Mouse (Mus musculus): Measurements from ENCODE around the gene 4921539E11Rik.

Gene 4921539E11Rik

DNA sequence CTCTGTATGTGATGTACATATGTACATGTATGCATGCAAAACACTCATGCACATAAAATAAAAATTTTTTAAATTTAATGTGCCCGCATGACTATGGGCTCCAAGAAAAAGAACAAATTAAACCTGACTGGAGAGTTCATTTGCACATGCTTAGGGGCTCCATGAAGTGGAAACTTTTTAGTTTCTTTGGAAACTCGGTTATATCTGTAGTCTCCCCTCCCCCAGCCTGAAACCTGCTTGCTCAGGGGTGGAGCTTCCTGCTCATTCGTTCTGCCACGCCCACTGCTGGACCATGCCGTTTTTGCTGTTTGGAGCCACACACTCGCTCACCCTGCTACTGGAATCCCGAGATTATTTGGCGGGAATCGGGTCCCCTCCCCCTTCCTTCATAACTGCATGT lies 67.8 kb downstream of the 4921539E11Rik start:
- no peak for DNase-seq

DNA sequence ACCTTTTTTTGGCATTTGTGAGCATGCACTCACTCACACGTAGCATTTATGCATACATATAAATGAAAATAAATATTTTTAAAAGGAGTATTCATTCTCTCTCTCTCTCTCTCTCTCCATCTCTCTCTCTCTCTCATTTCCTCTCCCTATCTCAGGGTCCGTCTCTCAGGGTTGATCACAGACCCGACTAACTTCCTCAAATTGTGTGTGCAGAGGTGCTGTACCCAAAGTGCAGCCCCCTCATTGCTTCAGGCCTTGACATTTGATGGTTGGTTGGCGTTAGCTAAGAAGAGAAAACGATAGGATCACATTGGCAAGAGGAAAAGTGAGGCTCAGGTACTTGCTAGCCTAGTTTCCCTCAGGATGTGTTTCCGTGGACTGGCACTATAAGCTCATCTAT lies 68.9 kb downstream of the 4921539E11Rik start:
- no peak for DNase-seq

DNA sequence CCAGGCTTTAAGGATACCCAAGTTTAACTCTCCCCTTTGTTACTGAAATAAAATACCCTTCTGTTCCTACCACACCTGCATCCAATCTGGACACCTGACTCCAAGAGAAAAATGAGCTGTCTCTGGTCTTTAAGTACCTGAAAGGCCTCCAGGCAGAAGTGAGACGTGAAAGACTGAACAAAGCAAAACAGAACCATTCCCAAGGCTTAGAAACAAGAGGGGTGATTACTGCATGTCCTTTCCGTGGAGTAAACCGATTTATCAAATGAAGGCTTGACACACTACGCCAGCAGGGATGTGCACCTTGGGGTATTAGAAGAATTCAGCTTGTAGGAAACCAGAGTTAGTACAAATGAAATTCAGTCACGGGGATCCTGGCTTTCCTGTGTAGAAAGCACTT lies 71.7 kb downstream of the 4921539E11Rik start:
- DNase-seq, result no peak

- peak; percentile 83 to 86 for DNase-seq
Observed at GRCm38 (mm10) chr4:103216046-103216445, 74.6 kb downstream of the 4921539E11Rik start.

DNA sequence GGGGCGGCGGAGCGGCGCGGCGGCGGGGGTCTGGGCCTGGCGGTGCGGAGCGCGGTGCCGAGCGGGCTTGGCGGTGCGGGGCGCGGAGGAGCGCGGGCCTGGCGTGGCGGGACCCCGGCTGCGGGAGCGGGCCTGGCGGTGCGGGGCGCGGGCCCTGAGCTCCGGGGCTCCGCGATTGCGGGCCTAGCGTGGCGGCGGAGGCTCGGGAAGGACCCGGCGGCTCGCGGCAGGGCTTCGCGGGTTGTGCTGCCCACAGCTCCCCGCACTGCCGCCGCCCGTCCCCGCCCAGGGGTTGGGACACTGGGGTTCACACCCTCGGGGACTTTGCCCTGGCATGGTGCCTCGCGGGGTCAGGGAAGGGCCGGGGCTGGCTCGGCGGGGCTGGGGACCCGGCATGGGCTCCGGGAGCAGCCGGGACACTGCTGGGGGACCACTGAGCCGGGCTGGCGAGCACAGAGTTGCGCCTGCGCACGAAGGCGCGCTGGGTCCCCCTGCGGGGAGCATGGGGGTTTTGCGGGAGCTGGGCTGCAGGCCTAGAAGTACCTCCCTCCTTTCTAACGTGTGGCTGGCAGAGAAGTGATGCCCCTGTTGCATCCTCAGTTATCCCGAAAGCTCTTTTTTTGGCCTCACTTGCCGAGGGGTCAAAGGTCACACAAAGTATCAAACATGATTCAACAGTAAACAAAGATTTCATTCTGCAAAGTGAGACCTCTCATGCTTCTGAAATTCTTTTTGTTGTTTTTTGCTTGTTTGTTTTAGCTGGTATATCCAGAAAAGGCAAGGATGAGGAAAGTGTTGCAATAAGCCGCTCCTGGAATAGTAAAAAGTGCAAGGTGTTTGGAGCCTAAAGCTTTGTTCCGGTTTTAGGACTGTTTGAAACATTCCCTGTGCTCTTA lies 75.5 kb downstream of the 4921539E11Rik start, which contains the start of gene Slc35d1:
TSS of gene Slc35d1 (minus strand) at position 240 of the 896 bp plus-strand sequence.
- DNase-seq, result peak; percentile 84 to 88

DNA sequence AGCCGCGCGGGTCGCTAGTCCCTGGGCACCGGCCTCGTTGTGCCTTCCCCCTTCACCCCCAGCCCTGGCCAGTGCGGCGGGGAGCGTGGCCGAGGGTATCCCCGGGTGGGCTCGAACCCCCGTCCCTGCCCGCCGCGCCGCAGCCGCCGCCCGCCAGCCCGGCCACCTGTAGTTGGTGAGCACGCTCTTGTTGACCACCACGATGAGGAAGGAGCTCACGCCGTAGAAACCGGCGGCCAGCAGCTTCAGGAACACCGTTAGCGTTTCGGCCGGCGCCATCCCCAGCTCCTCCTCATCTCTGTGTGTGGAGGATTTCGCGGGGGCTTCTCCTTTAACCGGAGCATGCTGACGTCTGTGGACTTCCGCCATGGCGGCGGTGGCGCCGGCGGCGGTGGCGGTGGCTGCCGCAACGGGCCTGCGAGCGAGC lies 76.2 kb downstream of the 4921539E11Rik start:
- peak; percentile 42 to 64 for DNase-seq

GRCm38 (mm10) chr4:103213859-103214497 lies 76.7 kb downstream of the 4921539E11Rik start:
- no peak for DNase-seq

DNA sequence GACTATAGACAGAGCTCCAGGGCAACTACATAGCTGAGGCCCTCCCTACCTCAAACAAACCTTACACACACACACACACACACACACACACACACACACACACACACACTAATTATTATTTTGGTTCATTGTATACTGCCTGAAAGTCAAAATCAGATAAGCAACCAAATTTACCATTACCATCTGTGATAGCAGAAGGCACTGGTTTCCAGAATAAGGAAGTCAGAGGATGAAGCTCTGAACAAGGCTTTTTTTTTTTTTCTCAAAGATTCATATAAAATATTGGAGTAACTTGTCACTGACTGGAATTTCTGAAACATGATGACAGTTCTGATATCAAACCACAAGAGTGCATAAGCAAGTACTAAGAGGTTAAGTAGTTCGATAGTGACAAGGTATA lies 82.1 kb downstream of the 4921539E11Rik start:
- DNase-seq, result no peak

DNA sequence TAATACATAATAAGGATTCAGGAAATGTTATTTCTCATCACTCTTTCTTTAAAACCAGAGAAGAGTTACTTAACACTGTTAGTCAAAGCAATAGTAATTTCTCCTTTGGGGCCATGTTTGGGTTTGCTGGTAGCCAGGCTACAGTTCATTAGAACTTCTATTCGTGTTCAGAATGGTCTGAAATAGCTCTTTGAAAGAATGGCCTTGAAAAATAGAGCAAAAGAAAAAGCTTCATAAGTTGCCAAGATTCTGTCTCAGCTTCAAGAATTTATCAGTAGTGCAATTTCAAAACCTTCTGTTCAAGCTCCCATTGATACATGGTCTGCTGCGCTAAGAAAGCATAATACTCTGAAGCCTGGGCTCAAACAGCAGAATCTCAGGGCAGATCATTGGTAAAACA lies 87.0 kb downstream of the 4921539E11Rik start:
- DNase-seq, result no peak

DNA sequence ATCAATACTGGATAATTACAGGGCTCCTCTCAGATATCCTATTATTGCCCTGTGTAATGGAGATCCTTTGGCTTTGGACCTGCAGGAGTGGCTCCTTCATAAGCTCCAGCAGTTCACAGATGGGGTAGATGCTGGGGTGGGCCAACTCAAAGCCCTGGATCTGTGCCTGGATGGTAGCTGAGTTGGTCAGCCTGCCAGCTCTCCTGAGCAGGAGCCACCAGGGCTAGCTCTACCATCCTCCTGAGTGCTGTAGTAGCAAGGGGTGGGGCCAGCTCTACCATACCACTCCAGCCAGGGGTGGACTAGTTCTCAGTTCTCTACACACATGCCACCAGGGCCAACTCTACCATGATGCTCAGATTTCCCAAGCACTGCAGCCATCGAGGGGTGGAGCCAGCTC lies 90.6 kb downstream of the 4921539E11Rik start:
- DNase-seq, result no peak

- DNase-seq, result no peak
Observed at GRCm38 (mm10) chr4:103199086-103199485, 91.6 kb downstream of the 4921539E11Rik start.

DNA sequence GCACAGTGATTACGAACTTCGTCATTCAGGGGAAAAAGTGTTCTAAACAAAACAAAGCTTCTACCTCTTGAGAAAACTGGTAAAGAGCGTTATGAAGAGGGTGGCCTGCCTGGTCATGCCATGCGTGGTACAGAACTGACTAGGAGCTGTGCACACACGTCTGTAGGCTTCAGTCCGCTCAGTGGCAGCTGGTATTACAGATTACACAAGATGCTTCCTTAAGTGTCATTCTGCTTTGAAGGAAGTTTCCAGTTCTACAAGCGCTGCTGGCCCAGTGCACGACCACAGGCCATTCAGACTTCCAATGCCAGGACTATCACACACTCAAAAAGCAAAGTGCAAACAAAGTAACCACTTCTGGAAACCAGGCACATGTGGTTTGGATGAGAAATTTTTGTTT lies 93.3 kb downstream of the 4921539E11Rik start:
- no peak for DNase-seq

DNA sequence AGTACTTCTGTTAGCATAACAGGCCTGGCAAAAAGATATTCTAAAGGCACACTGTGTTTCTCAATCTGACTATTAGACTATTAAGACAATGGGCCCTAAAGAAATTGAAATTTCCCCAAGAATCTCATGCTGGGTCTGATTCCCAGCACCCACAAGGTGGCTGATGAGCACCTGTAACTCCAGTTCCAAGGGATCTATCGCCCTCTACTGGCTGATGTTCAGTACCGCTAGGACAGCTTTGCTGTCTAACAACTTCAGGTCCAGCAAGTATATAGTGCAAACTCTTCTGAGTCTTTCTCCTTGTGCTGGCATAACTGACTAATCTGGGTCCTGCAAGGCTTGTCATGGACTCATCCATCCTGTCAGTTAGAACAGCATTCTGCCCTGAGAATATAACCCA lies 98.2 kb downstream of the 4921539E11Rik start:
- no peak for DNase-seq

DNA sequence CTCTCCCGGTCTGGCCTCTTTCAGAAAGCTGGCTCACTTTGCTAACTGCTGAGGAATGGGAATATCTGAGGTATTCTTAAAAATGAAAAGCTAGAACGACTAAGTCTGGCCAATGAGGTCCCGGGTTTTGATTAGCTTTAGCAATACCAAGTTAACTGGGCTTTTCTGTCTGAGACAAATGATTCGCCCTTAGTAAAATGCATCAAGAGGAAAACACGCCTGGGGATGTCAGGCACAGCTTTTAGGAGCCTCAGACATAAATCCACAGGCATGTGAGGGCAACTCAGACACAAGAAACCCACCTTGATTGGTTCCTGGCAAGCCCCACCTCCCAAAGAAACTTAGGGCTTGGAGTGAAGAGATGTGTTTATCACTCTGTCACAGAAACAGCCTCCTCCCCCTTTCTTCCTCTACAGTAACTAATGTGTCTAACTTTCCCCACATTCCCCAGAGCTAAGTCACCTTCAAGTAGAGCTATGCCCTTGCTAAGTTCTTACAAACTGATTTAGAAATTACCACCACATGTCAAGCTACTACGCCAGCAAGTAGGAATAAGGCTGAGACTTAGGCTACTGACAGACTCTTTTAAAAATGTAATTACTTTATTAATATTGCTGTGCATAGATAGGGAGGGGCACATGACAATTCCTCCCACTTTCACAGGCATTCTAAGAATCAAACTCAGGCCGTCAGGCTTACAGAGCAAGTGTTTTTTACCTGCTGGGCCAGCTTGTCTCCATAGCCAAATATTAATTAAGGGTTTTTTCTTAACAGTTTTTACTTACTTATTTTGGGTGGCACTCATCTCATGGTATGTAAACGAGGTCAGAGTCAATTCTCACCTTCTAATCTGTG lies 101.7 kb downstream of the 4921539E11Rik start:
- DNase-seq, result peak in 1 of 2 experiments; percentile 47
